Mouse (Mus musculus): ENCODE measurements around the gene Nck2.

Nck2 gene

DNA sequence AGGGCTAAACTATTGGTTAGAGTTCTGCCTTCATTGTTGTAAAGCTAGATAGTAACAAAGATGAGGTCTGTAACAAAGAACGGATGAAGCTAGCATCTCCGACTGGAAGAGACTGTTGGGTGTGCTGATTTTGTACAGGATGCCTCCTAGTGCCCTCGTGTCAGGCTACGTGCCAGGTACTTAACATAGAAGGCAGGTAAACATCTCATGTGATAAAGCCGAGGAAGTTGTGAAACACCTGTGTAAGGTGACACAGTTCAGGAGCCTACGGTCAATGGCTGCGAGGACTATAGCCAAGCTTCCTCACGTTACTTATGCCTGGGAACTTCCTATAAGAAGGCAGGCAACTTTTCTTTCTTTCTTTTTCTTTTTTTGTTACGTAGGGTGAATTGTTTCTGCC is at the start of gene Nck2:
Gene Nck2 (plus strand): TSS at position 49 of the 400 bp plus-strand sequence.
- no peak for DNase-seq

DNA sequence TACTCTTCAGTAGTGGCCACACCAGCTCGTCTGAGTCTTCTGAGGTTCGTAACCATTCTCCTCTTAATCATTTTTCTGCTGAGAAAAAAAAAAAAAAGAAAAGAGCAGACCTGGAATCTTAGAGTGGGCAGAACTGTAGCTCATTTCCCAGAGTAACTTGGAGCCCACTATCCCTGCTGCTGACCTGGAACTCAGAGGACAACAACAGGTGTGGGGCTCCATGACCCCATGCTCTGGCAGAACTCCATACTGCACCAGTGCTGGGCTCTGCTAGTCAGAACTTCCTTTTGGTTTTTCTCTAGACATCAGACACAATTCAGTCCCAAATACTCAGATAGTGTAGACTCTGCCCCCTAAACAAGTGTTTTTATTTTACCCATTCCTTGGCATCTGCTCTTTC is 49.3 kb upstream of the Nck2 start:
- no peak for DNase-seq

DNA sequence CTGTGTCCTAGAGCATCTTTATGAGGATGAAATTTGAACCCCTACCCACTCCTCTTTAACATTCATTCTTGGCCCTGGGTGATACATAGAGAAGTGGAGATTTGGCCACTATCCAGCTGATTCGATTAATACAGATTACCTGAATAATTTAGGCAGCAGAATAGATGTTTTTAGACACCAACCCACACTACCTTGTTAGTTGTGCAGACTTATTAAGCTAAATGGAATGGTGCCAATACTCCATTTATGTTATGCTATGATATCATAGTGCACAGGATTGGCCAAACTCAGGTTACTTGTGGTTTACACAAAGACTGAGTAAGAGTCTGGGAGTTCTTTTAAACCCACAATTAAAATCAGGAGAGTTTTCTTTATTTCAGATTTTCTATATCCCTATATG is 48.6 kb upstream of the Nck2 start:
- DNase-seq, result no peak

DNA sequence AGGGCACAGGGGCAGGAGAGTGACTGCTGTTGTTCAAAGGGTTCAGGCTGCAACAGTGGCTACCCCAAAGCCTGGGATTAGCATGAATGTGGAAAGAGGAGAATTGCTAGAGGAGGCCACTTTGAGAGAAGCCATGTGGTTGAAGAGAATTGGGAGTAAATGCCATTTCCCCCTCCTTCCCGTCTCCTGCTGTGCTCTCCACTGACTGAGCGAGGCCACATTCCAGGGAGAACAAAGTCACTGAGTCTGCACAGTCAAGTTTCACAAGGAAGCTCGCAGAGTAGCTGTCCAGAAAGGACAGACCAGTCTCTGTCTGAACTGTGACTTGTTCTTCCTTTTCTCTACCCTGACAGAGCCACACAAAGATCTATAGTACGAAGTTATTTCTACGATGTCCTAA is 47.9 kb upstream of the Nck2 start:
- no peak for DNase-seq

DNA sequence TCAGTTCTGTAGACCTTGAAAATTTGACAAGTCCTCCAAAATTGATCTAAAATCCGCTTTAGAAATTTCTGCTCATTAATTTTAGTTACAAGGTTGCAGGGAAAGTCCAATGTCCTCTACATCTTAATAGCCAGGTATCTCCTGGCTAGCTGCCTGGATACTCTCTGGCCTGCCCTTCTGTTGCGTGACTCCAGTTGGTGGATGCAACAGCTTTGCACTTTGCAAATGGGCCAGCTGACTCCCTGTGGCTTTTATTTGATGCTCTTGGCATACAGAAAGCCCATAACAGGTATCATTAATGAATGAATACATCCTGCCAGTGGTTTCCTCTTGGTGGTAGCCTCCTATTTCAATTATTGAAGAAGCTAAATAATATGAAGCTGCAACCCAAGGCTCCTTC is 47.3 kb upstream of the Nck2 start:
- DNase-seq, result no peak

- DNase-seq, result no peak
Observed at GRCm38 (mm10) chr1:43398738-43399601, 45.4 kb upstream of the Nck2 start.

- no peak for DNase-seq
Observed at GRCm38 (mm10) chr1:43399602-43400216, 44.7 kb upstream of the Nck2 start.

DNA sequence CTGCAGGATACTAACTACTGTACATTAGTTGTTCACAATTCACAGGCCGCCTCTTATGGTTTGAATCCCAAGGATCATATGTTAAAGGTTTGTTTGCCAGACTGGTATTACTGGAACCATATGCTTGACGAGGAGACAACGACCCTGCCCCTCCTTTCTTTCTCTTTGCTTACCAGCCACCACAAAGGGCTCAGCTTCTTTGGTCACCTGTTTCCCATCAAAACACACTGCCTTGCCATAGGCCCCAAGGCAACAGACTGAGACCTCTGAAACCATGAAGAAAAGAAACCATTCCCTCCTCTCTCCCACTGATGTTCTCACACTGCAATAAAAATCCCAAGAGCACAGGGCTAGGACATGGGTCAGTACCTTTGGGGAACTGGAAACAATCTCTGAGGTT is 43.7 kb upstream of the Nck2 start:
- DNase-seq, result no peak

GRCm38 (mm10) chr1:43403341-43403740 is 41.0 kb upstream of the Nck2 start:
- no peak for DNase-seq

- DNase-seq, result no peak
Observed at GRCm38 (mm10) chr1:43404693-43405678, 39.4 kb upstream of the Nck2 start.

DNA sequence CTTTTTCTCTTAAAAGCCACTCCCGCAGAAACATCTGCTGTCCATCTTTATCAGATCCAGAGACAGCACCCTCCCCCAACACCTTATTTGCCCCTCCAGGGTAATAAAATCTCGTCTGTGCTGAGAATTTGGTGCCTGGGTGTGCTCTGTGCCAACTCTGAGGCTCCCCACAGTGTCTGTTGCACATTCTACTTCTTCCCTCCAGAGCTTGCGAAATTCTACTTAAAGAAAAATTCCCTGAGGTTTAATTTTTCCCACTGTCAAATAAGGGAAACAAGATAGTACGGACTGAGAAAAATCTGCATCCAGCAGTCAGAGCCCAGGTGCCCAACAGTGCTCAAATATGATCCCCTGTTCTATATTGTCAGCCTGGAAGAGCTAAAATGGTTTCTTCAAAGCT is 35.4 kb upstream of the Nck2 start:
- no peak for DNase-seq

DNA sequence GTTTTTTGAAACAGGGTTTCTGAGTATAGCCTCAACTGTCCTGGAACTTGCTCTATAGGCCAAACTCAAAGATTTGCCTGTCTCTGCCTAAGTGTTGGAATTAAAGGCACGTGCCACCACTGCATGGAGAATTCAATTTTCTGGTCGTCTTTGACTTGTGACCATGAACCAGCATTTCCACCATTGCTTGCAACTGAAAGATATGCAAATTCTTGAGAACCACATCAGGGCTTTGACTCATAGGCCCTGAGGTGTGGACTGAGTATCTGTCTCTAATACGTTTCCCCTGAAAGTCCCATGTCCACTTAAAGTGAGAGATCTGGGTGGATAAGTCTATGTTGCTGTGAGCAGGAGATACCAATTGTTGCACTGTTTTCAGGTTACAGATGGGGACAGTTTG is 31.6 kb upstream of the Nck2 start:
- no peak for DNase-seq

- DNase-seq, result no peak
Observed at GRCm38 (mm10) chr1:43413298-43413697, 31.1 kb upstream of the Nck2 start.

GRCm38 (mm10) chr1:43413749-43414148 is 30.6 kb upstream of the Nck2 start:
- DNase-seq, result no peak

GRCm38 (mm10) chr1:43414228-43414627 is 30.2 kb upstream of the Nck2 start:
- DNase-seq, result no peak

DNA sequence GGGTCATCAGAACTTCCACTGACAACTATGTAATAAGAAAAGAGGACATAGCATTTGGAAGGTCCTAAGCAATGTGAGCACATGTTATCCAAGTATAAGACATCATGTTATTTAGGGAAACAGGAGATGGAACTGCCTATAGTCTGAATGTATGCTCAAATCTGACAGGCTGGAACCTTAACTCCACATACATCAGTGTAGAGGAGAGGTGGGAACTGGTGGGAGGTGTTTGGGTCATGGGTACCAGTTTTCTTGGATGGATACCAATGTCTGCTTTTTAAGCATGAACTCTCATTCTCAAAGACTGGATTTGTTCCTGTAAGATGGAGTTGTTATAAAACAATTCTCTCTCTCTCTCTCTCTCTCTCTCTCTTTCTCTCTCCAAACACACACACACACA is 29.4 kb upstream of the Nck2 start:
- DNase-seq, result no peak

DNA sequence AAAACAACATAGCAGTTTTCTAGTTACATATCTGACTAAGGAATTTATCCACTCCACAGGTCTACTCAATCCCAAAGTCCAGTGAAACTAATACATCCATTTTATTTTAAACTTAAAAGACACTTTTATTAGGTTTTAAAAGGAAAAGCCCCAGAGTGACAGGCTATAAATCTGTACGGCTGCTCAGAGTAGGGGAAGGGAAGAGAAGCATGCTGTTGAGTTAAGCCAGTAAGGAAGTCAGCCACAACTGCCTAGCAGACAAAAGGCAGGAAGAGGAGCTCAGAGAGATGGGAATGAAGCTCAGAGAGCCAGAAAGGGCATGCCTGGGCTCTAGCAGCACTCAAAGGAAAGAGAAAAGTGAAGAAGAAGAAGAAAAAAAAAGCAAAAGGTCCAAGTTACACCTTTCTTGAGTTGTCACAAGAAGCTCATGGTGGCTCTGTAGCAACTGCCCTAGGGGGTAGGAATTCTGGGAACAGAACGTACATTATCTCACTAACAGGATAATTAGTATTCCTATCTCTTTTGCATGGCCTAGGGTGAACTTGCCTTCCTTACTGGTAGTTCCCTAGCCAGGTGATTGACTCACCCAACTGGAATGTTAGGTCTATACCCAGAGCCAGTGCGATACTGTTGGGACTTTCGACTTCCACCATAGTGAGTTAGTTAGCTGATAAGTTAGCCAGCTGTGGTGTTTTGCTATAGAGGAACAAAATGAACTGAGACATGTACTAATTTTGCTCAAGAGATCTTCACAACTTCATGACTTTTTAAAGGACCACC is 21.2 kb upstream of the Nck2 start:
- DNase-seq, result no peak

DNA sequence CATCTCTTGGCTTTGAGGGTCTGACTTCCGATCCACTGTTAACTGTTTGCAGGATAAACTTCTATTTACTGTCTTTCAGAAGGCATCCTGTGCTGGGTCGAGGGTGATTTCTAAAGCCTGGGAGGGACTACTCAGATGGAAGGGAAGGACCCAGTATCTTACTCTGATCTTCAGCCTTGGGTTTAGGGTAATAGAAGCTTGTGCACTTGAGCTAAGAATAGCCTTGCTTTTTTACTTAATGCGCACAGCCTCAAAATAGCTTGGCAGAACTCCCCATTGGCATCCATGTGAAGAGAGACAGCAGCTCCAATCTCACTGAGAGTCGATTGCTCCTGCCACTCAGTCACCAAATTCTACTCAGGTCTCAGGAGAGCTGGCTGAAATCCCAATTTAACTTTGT is 17.9 kb upstream of the Nck2 start:
- no peak for DNase-seq

- no peak for DNase-seq
Observed at GRCm38 (mm10) chr1:43426993-43427535, 17.3 kb upstream of the Nck2 start.

DNA sequence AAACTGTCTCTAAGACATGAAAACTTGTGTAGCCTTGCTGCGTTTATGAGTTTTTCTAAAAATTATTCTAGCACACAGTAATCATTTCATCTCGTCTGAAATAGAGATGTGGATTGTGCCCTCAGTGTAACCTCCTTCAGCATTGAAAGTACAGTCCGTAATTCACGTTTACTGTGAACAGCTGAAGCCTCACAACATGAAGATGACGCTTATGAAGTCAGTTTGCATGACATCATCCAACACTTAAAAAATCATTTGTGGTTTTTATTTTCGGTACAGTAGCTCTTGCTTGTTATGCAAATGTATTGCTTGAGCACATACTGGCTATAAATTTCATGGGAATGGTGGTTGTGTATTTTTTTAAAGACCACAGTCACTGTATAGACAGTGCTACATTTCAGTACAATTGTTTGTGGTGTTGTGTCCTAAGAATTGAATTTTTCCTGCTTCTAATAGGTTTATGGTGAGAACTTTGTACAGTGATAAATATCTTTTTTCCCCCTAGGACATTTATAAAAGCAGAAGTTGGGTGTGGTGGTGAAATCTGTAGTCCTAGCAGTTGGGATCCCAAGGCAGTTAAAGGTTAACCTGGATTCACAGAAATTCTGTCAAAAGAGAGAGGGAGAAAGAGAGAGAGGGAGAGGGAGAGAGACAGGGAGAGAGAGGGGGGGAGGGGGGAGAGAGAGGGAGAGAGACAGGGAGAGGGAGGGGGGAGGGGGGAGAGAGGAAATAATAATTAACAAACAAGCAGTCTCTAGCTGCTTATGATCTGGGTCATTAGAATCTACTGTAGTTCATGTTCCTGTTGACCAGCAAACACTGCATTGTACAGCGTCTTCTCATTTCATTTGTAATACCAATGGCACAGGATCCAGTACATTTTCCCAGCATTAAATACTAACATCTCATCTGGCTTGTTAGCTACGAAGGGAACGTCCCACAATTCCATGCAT is 14.2 kb upstream of the Nck2 start:
- DNase-seq, result no peak

DNA sequence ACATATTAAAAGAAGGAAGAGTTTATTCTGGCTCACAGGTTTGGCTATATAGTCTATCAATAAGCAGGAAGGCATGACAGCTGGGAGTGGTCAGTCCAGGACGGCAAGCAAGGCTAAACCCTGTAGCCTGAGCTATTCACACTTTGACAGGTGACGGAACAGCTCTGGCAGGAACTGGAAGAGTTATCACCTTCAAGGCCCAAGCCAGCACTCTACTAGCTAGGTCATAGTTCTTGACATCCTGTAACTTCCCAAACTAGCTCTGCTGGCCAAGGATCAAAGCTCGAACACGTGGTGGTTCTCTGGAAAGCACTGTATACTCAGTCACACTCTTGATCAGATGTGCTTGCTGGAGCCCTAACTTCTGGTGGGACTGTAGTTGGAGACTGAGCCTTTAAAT is 10.5 kb upstream of the Nck2 start:
- DNase-seq, result peak; percentile 23 to 45

All from kidney, adult 8-10 months (tissue).